Mouse (Mus musculus) cerebellum, adult 18-20 months (tissue): Measurements from ENCODE around the gene Hsd17b11.
A peak's percentile ranks its signal among the peaks of the same experiment; 100 is the strongest.

Experiments
- DNase-seq, 2 experiments: peaks; one replicate each; pipeline ENCODE4 v3.0.0; 2021

Gene Hsd17b11

GRCm38 (mm10) chr5:104021597-104022378, at the start of gene Hsd17b11:
Gene Hsd17b11 (minus strand): TSS chr5:104021919.
- peak; percentile 66 to 71 for DNase-seq

DNA sequence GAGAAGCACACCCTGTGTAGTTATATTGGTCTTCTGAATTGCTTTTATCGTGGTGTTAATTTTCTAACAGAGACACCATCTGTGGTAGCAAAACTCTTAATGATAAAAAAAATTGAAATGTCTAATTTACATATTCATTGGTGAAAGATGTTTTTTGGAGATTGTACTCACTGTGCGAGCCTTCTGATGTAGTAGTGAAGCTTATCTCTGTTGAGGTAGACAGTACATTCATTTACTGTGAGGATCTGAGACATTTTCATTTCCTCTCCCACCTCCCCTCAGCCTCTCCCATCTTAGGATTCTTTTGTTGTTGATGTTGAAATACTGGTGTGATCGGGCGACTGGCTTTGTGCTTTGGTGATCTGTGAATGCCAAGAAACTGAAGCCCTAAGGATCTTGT, 49.3 kb upstream of the Hsd17b11 start:
- no peak for DNase-seq

GRCm38 (mm10) chr5:104068751-104069150, 47.0 kb upstream of the Hsd17b11 start:
- DNase-seq = no peak

- no peak for DNase-seq
These were observed 41.2 kb upstream of the Hsd17b11 start for GRCm38 (mm10) chr5:104062773-104063551.

GRCm38 (mm10) chr5:104061936-104062772, 40.4 kb upstream of the Hsd17b11 start:
- peak in 1 of 2 experiments; percentile 7 for DNase-seq

DNA sequence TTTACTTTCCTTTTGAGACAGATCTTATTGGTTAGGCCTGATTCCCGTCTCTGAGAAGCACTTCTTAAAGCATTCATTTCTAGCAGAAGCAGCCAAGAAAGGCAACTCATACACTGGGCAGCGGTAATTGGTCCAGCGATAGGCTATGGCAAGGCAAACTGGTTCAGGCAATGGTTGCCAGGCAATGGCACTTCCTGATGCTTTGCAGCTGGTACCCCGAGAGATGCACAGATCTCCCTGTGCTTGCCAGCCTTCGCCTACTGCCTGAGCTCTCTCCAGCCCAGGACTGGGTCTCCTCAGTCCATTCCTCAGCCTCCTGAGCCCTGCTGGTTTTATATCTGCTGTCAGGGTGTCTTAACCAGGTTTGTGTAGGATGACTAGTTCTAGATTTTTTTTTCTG, 38.7 kb upstream of the Hsd17b11 start:
- no peak for DNase-seq

DNA sequence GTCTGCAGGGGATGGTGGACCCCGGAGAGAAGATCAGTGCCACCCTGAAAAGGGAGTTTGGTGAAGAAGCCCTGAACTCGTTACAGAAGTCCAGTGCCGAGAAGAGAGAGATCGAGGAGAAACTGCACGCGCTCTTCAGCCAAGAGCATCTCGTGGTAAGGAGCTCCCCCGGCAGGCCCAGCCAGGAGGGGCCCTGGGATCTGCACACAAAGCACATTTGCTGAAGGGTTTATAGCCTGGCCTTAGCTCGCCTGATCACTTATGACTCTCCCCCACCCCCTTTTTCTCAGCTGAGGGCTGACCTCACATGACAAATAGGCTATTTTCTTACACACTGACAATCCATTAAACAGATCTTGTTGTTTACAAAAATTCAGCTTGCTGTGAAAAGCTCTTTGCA, 37.9 kb upstream of the Hsd17b11 start:
- DNase-seq = no peak

DNA sequence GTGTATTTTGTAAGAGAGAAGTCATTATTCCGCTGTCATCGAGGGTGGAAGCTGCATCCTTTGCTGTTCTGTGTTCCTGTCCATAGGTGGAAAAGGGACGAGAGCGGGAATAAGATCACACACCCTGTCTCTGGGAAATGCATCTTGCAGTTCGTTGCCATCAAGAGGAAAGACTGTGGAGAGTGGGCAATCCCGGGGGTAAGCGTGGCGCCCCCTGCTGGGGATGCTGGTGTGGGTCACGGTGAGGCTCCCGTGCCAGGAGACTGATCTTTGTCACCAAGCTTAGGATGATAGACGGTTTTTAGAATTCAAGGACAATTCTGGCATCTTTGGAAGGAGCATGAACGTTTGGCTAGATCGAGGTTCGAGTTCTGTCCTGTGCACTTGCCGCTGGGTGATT, 36.3 kb upstream of the Hsd17b11 start:
- DNase-seq = peak; percentile 33 to 53

DNA sequence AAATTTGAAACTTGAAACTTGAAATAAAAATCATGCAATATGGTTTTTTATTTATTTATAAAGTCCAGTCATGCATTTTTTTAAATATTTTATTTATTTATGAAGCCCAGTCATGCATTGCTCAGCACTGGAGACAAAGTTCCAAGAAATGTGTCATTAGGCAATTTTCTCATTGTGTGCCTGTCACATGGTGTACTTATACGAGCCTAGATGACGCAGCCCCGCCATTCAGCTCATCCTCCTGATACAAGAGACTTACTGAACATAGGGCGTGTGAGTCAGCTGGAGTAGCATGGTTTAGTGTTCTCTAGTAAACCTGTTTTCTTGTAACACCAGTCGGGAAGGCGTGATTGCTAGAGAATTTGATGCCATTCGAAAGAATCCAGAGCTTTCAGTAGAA, 34.6 kb upstream of the Hsd17b11 start:
- no peak for DNase-seq

GRCm38 (mm10) chr5:104055816-104056215, 34.1 kb upstream of the Hsd17b11 start:
- DNase-seq = no peak

- DNase-seq = no peak
These were observed 33.2 kb upstream of the Hsd17b11 start for GRCm38 (mm10) chr5:104054938-104055337.

DNA sequence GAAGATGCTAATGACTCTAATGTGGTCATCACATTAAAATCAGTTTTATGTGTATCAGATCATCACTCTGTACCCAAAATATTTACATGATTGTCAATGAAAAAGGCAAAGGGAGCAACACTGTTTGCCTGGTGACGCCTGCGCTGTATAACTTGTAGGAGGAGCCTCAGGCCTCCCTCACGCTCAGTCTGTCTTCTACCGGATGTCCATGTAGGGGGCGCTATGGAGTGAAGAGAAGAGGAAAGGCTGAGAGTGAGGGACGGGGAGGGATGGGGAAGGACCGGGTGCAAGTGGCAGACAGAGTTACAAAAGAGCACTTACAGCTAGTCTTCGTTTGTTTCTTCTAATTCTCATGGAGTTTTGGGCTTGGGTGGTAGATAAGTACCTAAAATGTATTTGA, 31.2 kb upstream of the Hsd17b11 start:
- no peak for DNase-seq

- no peak for DNase-seq
These were observed 26.4 kb upstream of the Hsd17b11 start for GRCm38 (mm10) chr5:104048139-104048538.

DNA sequence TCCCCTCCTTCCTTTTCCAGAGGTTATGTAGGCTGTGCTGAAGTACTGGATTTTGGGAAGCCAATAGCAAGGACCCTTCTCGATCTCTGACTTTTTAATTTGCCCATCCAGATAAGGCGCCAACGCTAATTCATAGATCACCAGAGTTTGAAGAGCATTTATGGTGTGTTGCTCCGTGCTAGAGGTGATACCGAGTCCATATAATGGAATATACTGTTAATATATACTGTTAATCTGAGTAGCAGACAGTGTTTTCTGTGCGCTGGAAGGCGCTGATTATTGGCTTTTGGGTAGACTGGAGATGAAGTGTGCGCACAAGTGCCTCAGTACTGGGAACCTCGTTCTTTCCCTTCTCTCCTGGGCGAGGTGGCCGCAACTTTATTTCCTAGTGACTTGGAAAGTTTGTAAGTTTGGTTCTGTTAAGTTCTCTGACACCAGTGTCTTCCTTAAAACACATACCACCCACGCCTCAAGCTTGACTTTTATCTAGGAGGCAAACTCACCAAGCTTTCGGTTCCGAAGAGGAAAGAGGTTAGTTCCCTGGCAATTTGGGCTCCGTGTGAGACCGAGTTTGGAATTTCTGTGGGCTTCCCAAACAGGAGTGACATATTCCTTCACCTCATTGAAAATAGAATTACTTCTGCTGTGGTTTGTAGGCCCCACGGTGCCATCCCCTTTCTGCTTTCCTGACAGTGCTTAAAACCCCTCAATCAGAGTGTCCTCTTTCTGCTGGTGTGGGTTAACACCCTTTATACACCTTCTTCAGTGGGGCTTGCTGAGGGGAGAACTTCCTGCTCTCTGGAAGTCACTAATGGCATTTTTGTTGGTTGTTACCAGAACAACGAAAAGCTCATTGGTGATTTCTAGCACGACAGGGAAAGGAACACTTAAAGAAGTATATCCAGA, 25.7 kb upstream of the Hsd17b11 start:
- no peak for DNase-seq

DNA sequence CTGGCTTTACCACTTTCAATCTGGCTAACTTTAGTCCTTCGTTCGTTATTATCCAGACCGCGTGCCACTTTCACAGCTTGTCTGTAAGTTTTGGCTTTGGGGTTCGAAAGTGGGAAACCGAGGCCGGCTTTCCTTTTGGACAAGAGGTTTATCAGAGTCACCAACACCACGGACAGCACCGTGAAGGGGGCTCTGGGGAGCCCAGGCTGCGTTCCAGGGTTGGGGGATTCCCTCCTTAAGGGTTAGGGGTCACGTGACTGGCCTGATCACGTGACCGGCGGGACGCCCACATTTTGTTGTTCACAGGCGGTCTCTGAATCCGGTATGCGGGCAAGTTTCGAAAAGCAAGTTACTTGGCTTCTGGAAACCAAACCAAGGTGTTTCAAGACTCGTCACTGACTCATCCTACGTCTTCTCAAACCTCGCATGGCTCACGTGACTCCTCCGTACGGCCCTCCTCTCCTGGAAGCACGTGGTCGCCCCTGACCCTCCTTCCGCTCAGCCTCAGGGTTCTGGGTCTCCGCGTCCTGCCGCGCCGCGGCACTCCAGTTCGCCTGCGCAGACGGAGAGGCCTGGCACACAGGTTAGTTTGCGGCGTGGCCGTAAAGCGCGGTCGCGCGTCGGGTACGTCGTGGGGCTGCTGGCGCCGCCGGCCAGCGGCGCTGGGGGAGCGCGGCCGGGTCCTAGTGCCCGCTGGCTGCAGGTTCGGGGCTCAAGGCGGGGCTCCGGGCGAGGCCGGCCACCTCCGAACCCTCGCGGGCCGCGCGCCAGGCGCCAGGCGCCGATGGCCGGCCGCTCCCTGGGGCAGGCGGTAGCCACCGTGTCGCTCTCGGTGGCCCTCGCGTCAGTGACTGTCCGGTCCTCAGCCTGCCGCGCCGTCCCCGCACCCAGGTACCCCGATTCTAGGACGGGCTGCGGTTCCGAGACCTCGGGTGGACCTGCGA, 24.8 kb upstream of the Hsd17b11 start, which contains the start of gene Nudt9:
Nudt9 (plus strand) TSS at position 51 of the 944 bp plus-strand sequence.
- peak; percentile 96 to 98 for DNase-seq

- no peak for DNase-seq
These were observed 22.0 kb upstream of the Hsd17b11 start for GRCm38 (mm10) chr5:104043704-104044103.

GRCm38 (mm10) chr5:104042906-104043305, 21.2 kb upstream of the Hsd17b11 start:
- DNase-seq = no peak

- peak; percentile 40 to 44 for DNase-seq
These were observed 17.6 kb upstream of the Hsd17b11 start for GRCm38 (mm10) chr5:104039154-104039932.

- DNase-seq = no peak
These were observed 15.0 kb upstream of the Hsd17b11 start for GRCm38 (mm10) chr5:104036686-104037085.

- DNase-seq = no peak
These were observed 14.1 kb upstream of the Hsd17b11 start for GRCm38 (mm10) chr5:104035824-104036223.
